Mouse (Mus musculus) T-helper 17 cell (primary cell): ENCODE results near the gene Olfr620.

Experiments
- in situ Hi-C, 2 experiments: fragments of 300-600 bp; cut with MboI, MseI; formaldehyde crosslinking; loops; 1 replicate in 1 of 2; 2 replicates in 1 of 2; pipeline ENCODE4 v1.15.1; 2025; ENCODE audit warnings: high pct_unique_total_duplicates in 2 of 2

The Olfr620 gene

DNA sequence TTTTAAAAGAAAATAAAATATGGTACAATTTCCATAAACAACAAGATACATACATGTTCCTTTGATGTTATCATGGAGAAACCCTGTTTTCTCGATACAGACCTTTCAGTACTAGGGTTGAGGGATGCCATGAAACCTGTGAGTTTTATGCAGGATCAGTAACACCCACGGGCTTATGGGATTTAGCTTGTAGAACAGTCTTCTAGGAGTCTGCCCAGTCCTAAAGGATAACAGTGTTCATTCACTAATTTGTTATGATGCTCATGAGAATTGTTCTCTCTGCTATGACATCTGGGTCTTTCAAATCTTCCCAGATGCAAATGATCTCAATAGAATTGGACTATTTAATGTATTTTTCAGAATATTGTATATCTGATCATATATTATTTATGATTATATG, at the start of gene Olfr620:
TSS of gene Olfr620 (minus strand) at position 101 of the 400 bp plus-strand sequence.
- in situ Hi-C loops, result no loop called here

DNA sequence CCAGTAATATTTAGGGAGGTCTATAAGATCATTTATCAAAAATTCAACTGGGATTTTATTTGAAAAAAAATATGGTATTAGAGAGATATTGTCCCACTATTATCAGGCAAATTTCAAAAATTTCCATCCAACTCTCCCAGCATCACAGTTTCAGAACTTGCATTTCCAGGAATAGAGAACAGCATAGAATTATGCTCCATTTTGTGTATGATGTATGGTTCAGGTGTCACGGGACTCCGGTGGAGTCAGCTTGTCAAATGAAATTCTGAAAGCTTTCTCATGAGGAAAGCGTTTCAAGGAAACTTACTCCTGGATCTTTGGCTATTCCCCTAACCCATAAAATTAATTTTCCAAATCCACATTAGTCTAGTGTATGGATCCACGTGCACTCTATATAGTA, 31.7 kb upstream of the Olfr620 start:
- in situ Hi-C loops, result no loop called here

DNA sequence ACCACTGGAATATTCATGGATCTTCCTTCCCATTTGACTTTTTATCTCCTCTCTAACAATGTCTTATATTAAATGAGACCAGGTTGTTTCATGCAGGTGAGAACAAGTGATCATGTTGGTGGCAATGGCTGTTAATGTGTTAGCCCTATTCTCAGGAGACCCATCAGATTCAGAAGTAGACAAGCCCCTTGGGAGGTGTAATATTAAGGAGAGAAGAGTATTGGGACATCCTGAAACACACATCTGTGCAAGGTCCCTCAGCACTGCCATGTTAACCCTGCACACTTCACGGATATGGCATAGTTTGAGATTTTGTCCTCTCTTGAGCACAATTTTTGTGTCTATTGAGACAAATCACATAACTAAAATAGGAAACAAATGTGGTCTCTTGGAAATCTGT, 30.3 kb upstream of the Olfr620 start, which contains the start of gene Olfr622:
TSS of gene Olfr622 (minus strand) at position 101 of the 400 bp plus-strand sequence.
- in situ Hi-C loops, result no loop called here

DNA sequence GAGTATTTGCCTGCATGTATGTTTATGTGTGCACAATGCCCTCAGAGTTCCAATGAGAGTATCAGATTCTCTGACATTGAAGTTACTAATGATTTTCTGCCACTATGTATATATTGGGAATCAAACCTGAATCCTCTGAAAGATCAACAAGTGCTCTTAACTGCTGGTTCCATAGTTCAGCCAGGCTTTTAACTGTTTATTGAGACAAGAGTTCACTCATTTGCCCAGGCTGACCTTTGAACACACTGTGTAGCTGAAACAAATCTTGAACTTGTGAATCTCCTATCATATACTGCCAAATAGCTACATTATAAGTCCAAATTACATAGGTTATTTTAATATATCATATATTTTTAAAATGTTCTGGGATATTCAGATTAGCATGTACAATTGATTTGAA, 24.5 kb upstream of the Olfr620 start:
- in situ Hi-C loops, result no loop called here

DNA sequence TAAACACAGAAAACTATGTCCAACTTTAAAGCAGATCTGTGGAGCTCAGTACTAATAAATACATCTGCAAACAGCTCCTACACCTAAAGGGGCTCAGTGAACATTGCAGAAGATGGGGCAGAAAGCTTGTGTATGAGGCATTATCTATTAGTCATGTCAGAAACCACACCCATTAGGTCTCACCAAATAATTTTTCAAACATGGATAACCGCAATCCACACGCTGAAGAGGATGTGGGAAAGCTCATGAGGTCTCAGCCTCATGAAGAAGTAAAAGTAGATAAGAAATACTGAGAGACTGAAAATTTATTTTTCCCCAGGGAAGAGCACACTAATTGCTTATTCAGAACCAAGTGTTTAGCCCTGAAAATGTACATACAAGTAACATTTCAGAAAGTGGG, 4.9 kb downstream of the Olfr620 start:
- in situ Hi-C loops, result no loop called here

DNA sequence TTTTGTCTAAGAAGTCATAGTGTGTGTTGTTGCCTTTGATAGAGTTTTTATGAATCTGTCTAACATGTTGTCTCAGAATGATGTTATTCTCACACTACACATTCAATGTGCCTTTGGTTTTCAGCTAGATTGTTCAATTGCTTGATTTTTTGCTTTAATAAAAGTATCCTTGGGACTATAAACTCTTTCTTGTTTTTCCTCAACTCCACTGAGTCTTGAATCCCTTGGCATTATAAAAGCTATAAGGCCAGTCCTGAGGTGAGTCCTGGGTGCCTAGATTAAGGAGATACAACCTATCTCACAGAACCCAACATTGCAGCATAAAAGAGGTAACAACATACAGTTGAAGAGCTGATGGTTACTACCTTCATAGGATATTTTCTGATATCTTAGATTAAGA, 12.1 kb downstream of the Olfr620 start, which contains the start of gene Olfr619:
TSS of gene Olfr619 (plus strand) at position 301 of the 400 bp plus-strand sequence.
- in situ Hi-C loops, result no loop called here

DNA sequence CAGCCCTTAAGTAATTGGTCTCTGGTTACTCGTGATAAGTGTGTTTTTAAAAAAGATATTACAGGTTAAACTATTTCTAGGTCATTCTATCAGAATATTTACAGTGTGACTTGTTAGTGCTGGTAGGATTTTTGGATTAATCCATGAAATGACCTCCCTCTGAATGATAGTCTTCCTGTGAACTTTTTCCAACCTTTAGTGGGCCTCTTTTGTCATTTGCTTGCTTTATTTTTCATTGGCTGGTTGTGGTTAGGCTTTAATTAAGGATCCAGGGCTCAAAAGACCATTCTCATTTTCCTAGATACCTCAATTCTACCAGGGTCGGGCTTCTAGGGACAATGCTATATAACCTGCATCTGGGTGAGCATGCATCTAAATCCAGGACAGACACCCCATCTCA, 22.5 kb downstream of the Olfr620 start, which contains the start of gene Olfr618:
TSS of gene Olfr618 (plus strand) at position 301 of the 400 bp plus-strand sequence.
- in situ Hi-C loops, result no loop called here

DNA sequence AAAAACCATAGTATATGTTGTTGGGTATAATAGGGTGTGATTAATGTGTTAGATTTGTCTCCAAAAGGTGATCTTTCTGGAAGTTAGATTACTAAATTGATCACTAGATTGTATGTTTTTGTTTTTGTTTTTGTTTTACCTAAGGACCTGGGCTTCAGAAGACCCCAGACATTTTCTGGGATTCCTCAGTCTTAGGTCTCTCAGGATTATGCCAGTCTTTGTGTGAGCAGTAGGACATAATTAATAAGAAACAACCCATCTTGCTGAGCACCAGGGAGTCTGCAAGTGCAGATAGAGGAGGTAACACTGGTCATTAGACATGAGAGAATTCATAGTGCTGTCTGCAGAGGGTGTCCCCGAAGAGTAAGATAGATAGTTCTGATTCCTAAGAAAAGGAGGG, 39.6 kb downstream of the Olfr620 start, which contains the start of gene Olfr617:
TSS of gene Olfr617 (plus strand) at position 301 of the 400 bp plus-strand sequence.
- in situ Hi-C loops, result no loop called here

DNA sequence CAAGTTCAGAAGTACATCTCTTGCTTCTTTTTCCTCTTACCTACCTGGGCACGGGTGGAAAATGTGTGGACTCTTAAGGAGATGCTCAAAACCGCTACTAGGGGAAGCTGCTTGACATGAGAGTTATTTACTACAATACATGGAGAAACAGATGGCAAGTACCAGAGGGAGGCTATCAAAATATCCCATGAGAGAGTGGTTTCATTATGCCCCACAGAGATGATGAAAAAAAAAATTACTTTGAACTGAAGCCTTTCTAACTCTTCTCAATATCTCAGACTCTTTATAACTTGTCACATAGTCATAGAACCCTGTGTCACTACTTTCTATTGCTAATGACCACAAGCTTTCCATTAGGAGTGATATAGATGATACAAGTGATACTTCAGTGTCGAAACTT, 43.3 kb downstream of the Olfr620 start, which contains the start of gene Olfr616:
TSS of gene Olfr616 (minus strand) at position 101 of the 400 bp plus-strand sequence.
- in situ Hi-C loops, result no loop called here

DNA sequence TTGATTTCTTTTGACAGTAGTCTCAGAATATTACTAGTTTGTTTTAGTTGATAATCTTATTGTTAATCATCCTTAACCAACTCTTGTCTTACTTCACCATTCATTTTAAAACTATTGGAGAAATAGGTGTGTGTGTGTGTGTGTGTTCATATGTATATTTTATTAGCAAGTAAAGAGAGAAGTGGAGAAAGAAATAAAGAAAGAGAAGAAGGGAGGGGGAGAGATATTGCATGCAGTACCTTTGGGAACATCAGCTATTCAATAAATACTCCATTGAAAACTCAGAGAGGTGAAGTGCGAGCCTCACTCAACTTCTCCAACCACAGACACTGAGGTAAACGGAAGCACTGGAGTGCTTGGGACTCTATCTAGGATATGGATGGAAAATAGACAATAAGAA, 56.6 kb downstream of the Olfr620 start, which contains the start of gene Olfr615:
TSS of gene Olfr615 (plus strand) at position 301 of the 400 bp plus-strand sequence.
- in situ Hi-C loops, result no loop called here
